Mouse (Mus musculus) neural tube, embryonic 10.5 days (tissue): ENCODE measurements around the gene Susd2.

Experiments
- DNase-seq: peaks from one replicate; pipeline ENCODE4 v3.0.0-alpha.2; 2017; ENCODE audit warnings: low spot score; ENCODE audit errors: extremely low spot score

Susd2 gene

GRCm38 (mm10) chr10:75657165-75657564 lies 13.4 kb upstream of the Susd2 start:
- DNase-seq = no peak

- DNase-seq = no peak
Measured at GRCm38 (mm10) chr10:75654053-75654452, 10.2 kb upstream of the Susd2 start.

GRCm38 (mm10) chr10:75651381-75652068 lies 7.7 kb upstream of the Susd2 start:
- DNase-seq = no peak

GRCm38 (mm10) chr10:75650306-75650902 lies 6.6 kb upstream of the Susd2 start:
- DNase-seq = no peak

GRCm38 (mm10) chr10:75649406-75649995 lies 5.7 kb upstream of the Susd2 start:
- no peak for DNase-seq

- no peak for DNase-seq
Measured at GRCm38 (mm10) chr10:75649001-75649400, 5.2 kb upstream of the Susd2 start.

DNA sequence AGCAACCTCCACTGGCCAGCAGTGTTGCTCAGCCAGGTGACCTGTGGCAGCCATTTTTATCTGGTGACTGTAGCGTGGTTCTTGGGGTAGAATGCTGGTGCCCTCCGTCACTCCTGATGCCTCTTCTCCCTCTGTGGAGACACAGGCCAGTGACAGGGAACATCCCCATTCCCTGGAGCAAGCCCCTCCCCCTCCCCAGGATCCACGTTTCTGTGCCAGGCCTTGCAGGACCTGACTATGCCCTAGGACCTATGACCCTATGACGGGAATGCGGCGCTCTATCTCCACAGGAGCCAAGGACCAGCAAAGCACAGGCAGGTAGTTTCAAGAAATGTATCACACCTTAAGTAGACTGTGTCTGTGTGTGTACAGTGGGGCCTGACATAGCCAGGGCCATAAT lies 4.3 kb upstream of the Susd2 start:
- no peak for DNase-seq

GRCm38 (mm10) chr10:75647362-75647761 lies 3.6 kb upstream of the Susd2 start:
- DNase-seq = no peak

GRCm38 (mm10) chr10:75646406-75646805 lies 2.6 kb upstream of the Susd2 start:
- no peak for DNase-seq

GRCm38 (mm10) chr10:75645616-75646015 lies 1.8 kb upstream of the Susd2 start:
- no peak for DNase-seq

DNA sequence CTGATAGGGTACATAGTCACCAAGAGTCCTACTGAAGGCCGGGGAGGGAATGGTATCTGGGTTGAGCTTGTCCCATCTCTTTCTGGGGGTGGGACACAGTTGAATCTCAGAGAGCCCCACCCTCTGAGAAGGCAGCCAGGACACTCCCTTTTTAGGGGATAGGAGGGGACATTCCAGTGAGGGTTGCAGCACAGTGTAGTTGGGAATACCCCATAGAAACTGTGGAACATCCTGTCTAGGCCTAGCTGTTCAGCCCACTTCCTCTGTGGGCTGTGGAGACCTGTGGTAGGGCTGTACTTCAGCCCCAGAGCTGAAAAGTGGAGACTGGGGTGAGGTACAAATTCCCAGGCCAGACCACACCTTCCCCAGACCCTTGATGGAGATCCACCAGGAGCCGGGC lies 917 bp downstream of the Susd2 start:
- no peak for DNase-seq

GRCm38 (mm10) chr10:75642436-75642835 lies 1.4 kb downstream of the Susd2 start:
- DNase-seq = no peak

DNA sequence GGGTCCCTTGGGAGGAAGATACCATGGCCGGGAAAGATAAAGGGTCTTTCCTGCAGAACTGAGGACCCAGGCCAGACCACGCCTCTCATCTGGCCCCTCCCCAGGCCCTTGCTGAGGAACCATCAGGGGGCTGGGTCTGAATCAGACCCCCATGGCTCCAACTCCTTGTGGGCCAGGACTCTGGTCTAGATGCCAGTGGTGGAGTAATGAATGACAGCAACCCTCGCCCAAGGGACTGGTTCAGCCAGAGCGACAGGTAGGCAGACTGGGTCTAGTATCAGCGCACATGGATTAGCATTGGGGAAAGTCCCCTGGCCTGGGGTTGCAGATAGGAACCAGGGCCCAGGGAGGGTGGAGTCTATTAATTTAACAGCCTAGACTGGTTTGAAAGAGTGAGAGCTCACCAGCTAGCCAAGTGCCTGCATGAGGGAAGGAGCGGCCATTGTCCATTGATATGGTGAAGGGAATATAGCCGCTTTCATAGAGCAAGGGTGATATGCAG lies 2.0 kb downstream of the Susd2 start:
- DNase-seq = no peak

GRCm38 (mm10) chr10:75637711-75638110 lies 6.1 kb downstream of the Susd2 start:
- no peak for DNase-seq

- DNase-seq = no peak
Measured at GRCm38 (mm10) chr10:75636084-75636786, 7.6 kb downstream of the Susd2 start.

- peak; percentile 86 for DNase-seq
Measured at GRCm38 (mm10) chr10:75635693-75636055, 8.1 kb downstream of the Susd2 start.

- DNase-seq = no peak
Measured at GRCm38 (mm10) chr10:75635019-75635692, 8.7 kb downstream of the Susd2 start.

- DNase-seq = no peak
Measured at GRCm38 (mm10) chr10:75634610-75635009, 9.2 kb downstream of the Susd2 start.

- no peak for DNase-seq
Measured at GRCm38 (mm10) chr10:75633576-75634139, 10.2 kb downstream of the Susd2 start.

DNA sequence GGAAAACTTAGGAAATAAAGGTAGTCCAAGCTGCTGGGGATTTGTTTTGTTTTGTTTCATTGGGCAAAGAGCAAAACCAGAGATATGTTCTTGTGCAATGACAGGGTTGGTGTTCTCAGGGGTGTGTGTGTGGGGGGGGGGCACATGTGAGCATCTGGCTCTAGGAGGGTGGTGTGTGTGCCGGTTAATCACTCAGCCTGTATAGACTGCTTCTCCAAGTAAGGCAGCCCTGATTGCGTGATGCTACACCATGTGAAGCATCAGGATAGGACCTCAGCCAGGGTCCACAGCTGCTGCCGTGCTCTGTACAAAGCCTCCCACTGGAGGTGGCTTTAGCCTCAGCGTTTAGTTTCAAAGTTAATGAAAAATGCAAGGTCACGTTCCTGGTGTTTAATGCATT lies 10.8 kb downstream of the Susd2 start:
- DNase-seq = no peak

DNA sequence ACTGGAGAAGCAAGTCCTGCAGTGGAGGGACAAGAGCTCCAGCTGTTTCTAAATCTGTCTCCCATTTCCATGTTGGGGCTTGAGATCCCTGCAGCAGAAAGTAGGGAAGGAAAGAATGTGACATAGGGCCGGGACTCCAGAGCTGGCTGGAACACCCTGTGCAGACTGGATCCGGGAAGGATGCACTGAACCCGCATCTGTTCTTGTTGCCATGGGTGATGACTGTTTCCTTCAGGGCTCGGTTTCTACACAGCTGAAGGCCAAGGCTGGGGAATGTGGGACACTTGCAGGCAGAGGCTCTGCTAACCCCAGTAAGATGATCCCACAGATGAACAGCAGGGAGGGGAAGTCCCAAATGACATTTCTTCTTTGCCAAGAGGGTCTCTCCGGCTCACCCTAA lies 11.2 kb downstream of the Susd2 start:
- no peak for DNase-seq
